Mouse (Mus musculus): ENCODE measurements at regions not wholly inside any gene's neighbourhood (a gene's known extent, or its start where the extent isn't known, plus 50 kb on each side); places are given as distances from the start of the nearest gene placed in this dataset.

GRCm38 (mm10) chr3:144049270-144049669, 155.8 kb downstream of the Lmo4 start:
- WGBS: 75% methylated on average over 4 of the region's 4 CpGs
- ATAC-seq (replicated peaks; ENCODE audit: low FRiP score): no peak
- Histone ChIP-seq H3K4me3 (ENCODE audit: low read depth, low read length) (no peak overlapping the region), H3K4me2 (no peak overlapping the region), H3K9me3 (ENCODE audit: control insufficient read depth, low read length) (no peaks in the 10 kb centered on the region), H3K9ac (ENCODE audit: low read depth, low read length) (no peak overlapping the region), H3K27me3 (replicated peaks; ENCODE audit: control insufficient read depth, insufficient read depth, low read length) (no peaks in the 10 kb centered on the region), H3K4me1 (replicated peaks; ENCODE audit: control insufficient read depth, insufficient read depth, low read length) (no peaks in the 10 kb centered on the region), H3K36me3 (ENCODE audit: control insufficient read depth, insufficient read depth, low read length) (no peaks in the 10 kb centered on the region), H3K27ac (ENCODE audit: low read depth, low read length) (no peak overlapping the region)
- no peak for DNase-seq (ENCODE audit: low spot score)

GRCm38 (mm10) chr3:144044366-144044765, 160.7 kb downstream of the Lmo4 start:
- Histone ChIP-seq H3K36me3 (ENCODE audit: control insufficient read depth, insufficient read depth, low read length) (no peaks in the 10 kb centered on the region), H3K9ac (ENCODE audit: low read depth, low read length) (no peak overlapping the region), H3K27me3 (replicated peaks; ENCODE audit: control insufficient read depth, insufficient read depth, low read length) (no peaks in the 10 kb centered on the region), H3K4me1 (replicated peaks; ENCODE audit: control insufficient read depth, insufficient read depth, low read length) (no peaks in the 10 kb centered on the region), H3K4me3 (ENCODE audit: low read depth, low read length) (no peak overlapping the region), H3K27ac (ENCODE audit: low read depth, low read length) (no peak overlapping the region), H3K9me3 (ENCODE audit: control insufficient read depth, low read length) (no peaks in the 10 kb centered on the region), H3K4me2 (no peak overlapping the region)
- no peak for ATAC-seq (replicated peaks; ENCODE audit: low FRiP score)
- no peak for DNase-seq (ENCODE audit: low spot score)
- 85% methylated on average over 2 of the region's 2 CpGs for WGBS

- H3K4me3 ChIP-seq (ENCODE audit: low read depth, low read length): no peak overlapping the region
- no peaks in the 10 kb centered on the region for H3K27me3 ChIP-seq (replicated peaks; ENCODE audit: control insufficient read depth, insufficient read depth, low read length)
- DNase-seq (ENCODE audit: low spot score): no peak
- no peak overlapping the region for H3K27ac ChIP-seq (ENCODE audit: low read depth, low read length)
- H3K4me2 ChIP-seq: no peak overlapping the region
- H3K36me3 ChIP-seq (ENCODE audit: control insufficient read depth, insufficient read depth, low read length): no peaks in the 10 kb centered on the region
- no peak for ATAC-seq (replicated peaks; ENCODE audit: low FRiP score)
- WGBS: 79% methylated on average over 5 of the region's 5 CpGs
- no peaks in the 10 kb centered on the region for H3K4me1 ChIP-seq (replicated peaks; ENCODE audit: control insufficient read depth, insufficient read depth, low read length)
- H3K9ac ChIP-seq (ENCODE audit: low read depth, low read length): no peak overlapping the region
- no peaks in the 10 kb centered on the region for H3K9me3 ChIP-seq (ENCODE audit: control insufficient read depth, low read length)
Observed at GRCm38 (mm10) chr3:144041788-144042187, 163.2 kb downstream of the Lmo4 start.

GRCm38 (mm10) chr3:144039498-144039897, 165.5 kb downstream of the Lmo4 start:
- H3K9me3 ChIP-seq (ENCODE audit: control insufficient read depth, low read length): no peaks in the 10 kb centered on the region
- H3K4me3 ChIP-seq (ENCODE audit: low read depth, low read length): no peak overlapping the region
- no peaks in the 10 kb centered on the region for H3K4me1 ChIP-seq (replicated peaks; ENCODE audit: control insufficient read depth, insufficient read depth, low read length)
- DNase-seq (ENCODE audit: low spot score) (no peak), ATAC-seq (replicated peaks; ENCODE audit: low FRiP score) (no peak)
- no peak overlapping the region for H3K9ac ChIP-seq (ENCODE audit: low read depth, low read length)
- H3K27me3 ChIP-seq (replicated peaks; ENCODE audit: control insufficient read depth, insufficient read depth, low read length): no peaks in the 10 kb centered on the region
- H3K27ac ChIP-seq (ENCODE audit: low read depth, low read length): no peak overlapping the region
- H3K36me3 ChIP-seq (ENCODE audit: control insufficient read depth, insufficient read depth, low read length): no peaks in the 10 kb centered on the region
- no peak overlapping the region for H3K4me2 ChIP-seq
- WGBS: 83% methylated on average over 3 of the region's 3 CpGs

GRCm38 (mm10) chr3:144029611-144030010, 175.4 kb downstream of the Lmo4 start:
- H3K27ac ChIP-seq (ENCODE audit: low read depth, low read length): no peak overlapping the region
- no peak overlapping the region for H3K4me2 ChIP-seq
- no peaks in the 10 kb centered on the region for H3K27me3 ChIP-seq (replicated peaks; ENCODE audit: control insufficient read depth, insufficient read depth, low read length)
- DNase-seq (ENCODE audit: low spot score) (no peak), ATAC-seq (replicated peaks; ENCODE audit: low FRiP score) (no peak)
- no peak overlapping the region for H3K9ac ChIP-seq (ENCODE audit: low read depth, low read length)
- no peaks in the 10 kb centered on the region for H3K9me3 ChIP-seq (ENCODE audit: control insufficient read depth, low read length)
- H3K4me1 ChIP-seq (replicated peaks; ENCODE audit: control insufficient read depth, insufficient read depth, low read length): no peaks in the 10 kb centered on the region
- no peak overlapping the region for H3K4me3 ChIP-seq (ENCODE audit: low read depth, low read length)
- no peaks in the 10 kb centered on the region for H3K36me3 ChIP-seq (ENCODE audit: control insufficient read depth, insufficient read depth, low read length)
- 87% methylated on average over 1 of the region's 1 CpGs for WGBS

- Histone ChIP-seq H3K36me3 (ENCODE audit: control insufficient read depth, insufficient read depth, low read length) (no peaks in the 10 kb centered on the region), H3K4me2 (no peak overlapping the region), H3K27me3 (replicated peaks; ENCODE audit: control insufficient read depth, insufficient read depth, low read length) (no peaks in the 10 kb centered on the region), H3K27ac (ENCODE audit: low read depth, low read length) (no peak overlapping the region), H3K9me3 (ENCODE audit: control insufficient read depth, low read length) (no peaks in the 10 kb centered on the region), H3K9ac (ENCODE audit: low read depth, low read length) (no peak overlapping the region), H3K4me3 (ENCODE audit: low read depth, low read length) (no peak overlapping the region), H3K4me1 (replicated peaks; ENCODE audit: control insufficient read depth, insufficient read depth, low read length) (no peaks in the 10 kb centered on the region)
- WGBS: 70% methylated on average over 3 of the region's 3 CpGs
- no peak for ATAC-seq (replicated peaks; ENCODE audit: low FRiP score)
- no peak for DNase-seq (ENCODE audit: low spot score)
Observed at GRCm38 (mm10) chr3:144029121-144029520, 175.9 kb downstream of the Lmo4 start.

GRCm38 (mm10) chr3:144027134-144027980, 177.7 kb downstream of the Lmo4 start:
- Histone ChIP-seq H3K27me3 (replicated peaks; ENCODE audit: control insufficient read depth, insufficient read depth, low read length) (no peaks in the 10 kb centered on the region), H3K4me2 (no peak overlapping the region), H3K4me1 (replicated peaks; ENCODE audit: control insufficient read depth, insufficient read depth, low read length) (no peaks in the 10 kb centered on the region), H3K27ac (ENCODE audit: low read depth, low read length) (no peak overlapping the region), H3K4me3 (ENCODE audit: low read depth, low read length) (no peak overlapping the region), H3K9me3 (ENCODE audit: control insufficient read depth, low read length) (no peaks in the 10 kb centered on the region), H3K36me3 (ENCODE audit: control insufficient read depth, insufficient read depth, low read length) (no peaks in the 10 kb centered on the region), H3K9ac (ENCODE audit: low read depth, low read length) (no peak overlapping the region)
- ATAC-seq (replicated peaks; ENCODE audit: low FRiP score): no peak
- WGBS: 78% methylated on average over 6 of the region's 6 CpGs
- no peak for DNase-seq (ENCODE audit: low spot score)

- H3K9me3 ChIP-seq (ENCODE audit: control insufficient read depth, low read length): no peaks in the 10 kb centered on the region
- ATAC-seq (replicated peaks; ENCODE audit: low FRiP score): no peak
Observed at GRCm38 (mm10) chr3:144025451-144026125, 179.4 kb downstream of the Lmo4 start.

GRCm38 (mm10) chr3:144024216-144024615, 180.8 kb downstream of the Lmo4 start:
- Histone ChIP-seq H3K27me3 (replicated peaks; ENCODE audit: control insufficient read depth, insufficient read depth, low read length) (no peaks in the 10 kb centered on the region), H3K27ac (ENCODE audit: low read depth, low read length) (no peak overlapping the region), H3K9ac (ENCODE audit: low read depth, low read length) (no peak overlapping the region), H3K36me3 (ENCODE audit: control insufficient read depth, insufficient read depth, low read length) (no peaks in the 10 kb centered on the region), H3K4me1 (replicated peaks; ENCODE audit: control insufficient read depth, insufficient read depth, low read length) (no peaks in the 10 kb centered on the region), H3K4me2 (no peak overlapping the region), H3K4me3 (ENCODE audit: low read depth, low read length) (no peak overlapping the region), H3K9me3 (ENCODE audit: control insufficient read depth, low read length) (no peaks in the 10 kb centered on the region)
- WGBS: 85% methylated on average over 5 of the region's 5 CpGs
- ATAC-seq (replicated peaks; ENCODE audit: low FRiP score) (no peak), DNase-seq (ENCODE audit: low spot score) (no peak)

More at GRCm38 (mm10) chr3:144025451-144026125, 179.4 kb downstream of the Lmo4 start:
- H3K4me2 ChIP-seq: no peak overlapping the region
- no peaks in the 10 kb centered on the region for H3K27me3 ChIP-seq (replicated peaks; ENCODE audit: control insufficient read depth, insufficient read depth, low read length)
- H3K4me3 ChIP-seq (ENCODE audit: low read depth, low read length): no peak overlapping the region
- no peaks in the 10 kb centered on the region for H3K36me3 ChIP-seq (ENCODE audit: control insufficient read depth, insufficient read depth, low read length)
- no peaks in the 10 kb centered on the region for H3K4me1 ChIP-seq (replicated peaks; ENCODE audit: control insufficient read depth, insufficient read depth, low read length)
- no peak for DNase-seq (ENCODE audit: low spot score)
- 74% methylated on average over 14 of the region's 14 CpGs for WGBS
- H3K9ac ChIP-seq (ENCODE audit: low read depth, low read length): no peak overlapping the region
- no peak overlapping the region for H3K27ac ChIP-seq (ENCODE audit: low read depth, low read length)
